Mouse (Mus musculus): ENCODE data around the gene Stum. TPM values are rescaled to one million over a fixed set of nuclear protein-coding genes. Genes with fewer than 3 reads are reported as not detected.
"Not testable (repeated sequence)": the region's sequence is repeated elsewhere in the genome, so short reads cannot be mapped to it uniquely, and the experiment has no call there.

Gene Stum
- polyA plus RNA-seq, 1 experiment from 2014 or later = 3.1 TPM

DNA sequence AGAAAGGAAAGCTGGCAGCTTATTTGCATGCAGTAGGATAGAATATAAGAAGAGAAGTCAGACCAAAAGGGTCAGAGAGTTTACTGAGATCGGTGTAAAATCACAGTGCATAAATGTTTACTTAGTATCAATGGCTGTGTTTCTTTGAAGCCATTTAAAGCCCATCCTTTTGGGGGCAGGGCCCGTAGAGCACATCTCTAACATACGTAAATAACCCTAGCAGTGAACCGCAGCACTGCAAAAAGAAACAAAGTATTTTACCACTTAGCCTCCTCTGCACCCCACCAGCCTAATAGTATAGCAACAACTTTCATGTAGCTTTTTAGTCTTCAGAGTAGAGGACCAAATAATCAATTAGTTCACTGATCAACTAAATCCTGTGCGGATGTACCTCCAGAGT lies 85.6 kb downstream of the Stum start:
- H3K27me3 ChIP-seq (ENCODE audit: insufficient read depth, poor library complexity, severe bottlenecking) = no peaks in the 10 kb centered on the region
- DNase-seq (ENCODE audit: low spot score) = no peak
- no peaks in the 10 kb centered on the region for H3K36me3 ChIP-seq
- no peak overlapping the region for H3K4me3 ChIP-seq
- H3K4me1 ChIP-seq (replicated peaks) = 0 out of 2 replicates have a peak, but pooled peaks cover 3% of the 10 kb centered on the region
- H3K27ac ChIP-seq = no peak overlapping the region
- WGBS = 70% methylated on average over 5 of the region's 5 CpGs
- H3K9me3 ChIP-seq = no peaks in the 10 kb centered on the region

- 96% methylated on average over 12 of the region's 12 CpGs for WGBS
- no peak for DNase-seq (ENCODE audit: low spot score)
Measured at GRCm38 (mm10) chr1:180393873-180394272, 89.4 kb downstream of the Stum start.

GRCm38 (mm10) chr1:180393017-180393797 lies 90.1 kb downstream of the Stum start:
- Histone ChIP-seq H3K27ac (no peak overlapping the region), H3K27me3 (ENCODE audit: insufficient read depth, poor library complexity, severe bottlenecking) (no peaks in the 10 kb centered on the region), H3K4me3 (no peak overlapping the region), H3K4me1 (replicated peaks) (peaks cover 6% of the 10 kb centered on the region), H3K36me3 (no peaks in the 10 kb centered on the region), H3K9me3 (no peaks in the 10 kb centered on the region)
- WGBS = 86% methylated on average over 9 of the region's 9 CpGs
- DNase-seq (ENCODE audit: low spot score) = no peak

More at GRCm38 (mm10) chr1:180393873-180394272, 89.4 kb downstream of the Stum start:
- H3K27ac ChIP-seq = no peak overlapping the region
- H3K36me3 ChIP-seq = no peaks in the 10 kb centered on the region
- H3K4me1 ChIP-seq (replicated peaks) = no peaks in the 10 kb centered on the region
- H3K4me3 ChIP-seq = no peak overlapping the region
- no peaks in the 10 kb centered on the region for H3K9me3 ChIP-seq
- H3K27me3 ChIP-seq (ENCODE audit: insufficient read depth, poor library complexity, severe bottlenecking) = no peaks in the 10 kb centered on the region

- Histone ChIP-seq H3K4me3 (no peak overlapping the region), H3K4me1 (replicated peaks) (peaks cover 14% of the 10 kb centered on the region), H3K36me3 (no peaks in the 10 kb centered on the region), H3K27ac (no peak overlapping the region), H3K27me3 (ENCODE audit: insufficient read depth, poor library complexity, severe bottlenecking) (no peaks in the 10 kb centered on the region), H3K9me3 (no peaks in the 10 kb centered on the region)
- 90% methylated on average over 5 of the region's 5 CpGs for WGBS
- no peak for DNase-seq (ENCODE audit: low spot score)
Measured at GRCm38 (mm10) chr1:180392137-180392798, 91.0 kb downstream of the Stum start.

DNA sequence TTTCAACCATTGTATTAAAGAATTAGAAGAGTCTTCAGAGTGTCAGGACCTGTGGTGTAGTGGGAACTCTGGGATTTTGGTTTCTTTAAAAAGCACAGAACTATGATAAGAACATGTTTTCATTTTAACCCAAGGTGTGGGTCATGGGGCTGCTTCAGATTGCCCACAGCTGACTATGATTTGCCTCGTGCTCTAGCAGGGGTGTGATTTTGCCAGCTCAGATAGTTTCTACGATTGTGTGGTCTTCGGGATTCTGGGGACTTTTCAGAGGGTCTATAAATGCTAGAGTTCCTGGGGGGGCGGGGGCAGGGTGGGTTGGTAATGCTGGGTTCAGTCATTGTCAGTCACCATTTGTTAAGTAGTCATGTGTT lies 91.7 kb downstream of the Stum start:
- Histone ChIP-seq H3K4me3 (no peak overlapping the region), H3K9me3 (no peaks in the 10 kb centered on the region), H3K27ac (no peak overlapping the region), H3K36me3 (no peaks in the 10 kb centered on the region), H3K4me1 (replicated peaks) (peaks cover 18% of the 10 kb centered on the region), H3K27me3 (ENCODE audit: insufficient read depth, poor library complexity, severe bottlenecking) (no peaks in the 10 kb centered on the region)
- 89% methylated on average over 4 of the region's 4 CpGs for WGBS
- no peak for DNase-seq (ENCODE audit: low spot score)

- Histone ChIP-seq H3K4me1 (replicated peaks) (peaks cover 22% of the 10 kb centered on the region), H3K9me3 (no peaks in the 10 kb centered on the region), H3K4me3 (no peak overlapping the region), H3K27ac (no peak overlapping the region), H3K27me3 (ENCODE audit: insufficient read depth, poor library complexity, severe bottlenecking) (no peaks in the 10 kb centered on the region), H3K36me3 (no peaks in the 10 kb centered on the region)
- no peak for DNase-seq (ENCODE audit: low spot score)
- WGBS = 80% methylated on average over 10 of the region's 10 CpGs
Measured at GRCm38 (mm10) chr1:180390746-180391574, 92.3 kb downstream of the Stum start.

DNA sequence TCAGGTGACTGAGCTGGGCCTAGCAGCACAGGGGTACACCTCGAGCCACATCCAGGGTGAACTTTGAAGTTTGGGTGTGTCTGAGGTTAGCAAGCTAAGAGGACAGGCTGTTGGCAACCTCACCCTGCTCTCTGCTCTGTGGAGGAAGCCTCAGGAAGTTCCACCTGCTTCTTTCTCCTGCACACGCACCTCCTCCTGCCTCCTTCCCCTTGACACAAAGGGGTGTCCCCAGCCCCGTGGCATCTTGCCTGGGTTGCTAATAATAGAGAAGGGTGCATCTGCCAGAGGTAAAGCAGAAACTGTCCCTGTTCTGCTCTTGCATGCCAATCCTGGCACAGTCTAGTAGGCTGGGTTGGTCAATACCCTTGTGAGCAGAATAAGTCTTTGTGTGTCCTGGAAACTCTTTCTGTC lies 93.0 kb downstream of the Stum start:
- H3K4me1 ChIP-seq (replicated peaks) = peaks cover 22% of the 10 kb centered on the region
- H3K4me3 ChIP-seq = no peak overlapping the region
- 0 out of 2 replicates have a peak overlapping the region, but pooled peaks have one; percentile 5 for H3K27ac ChIP-seq
- no peaks in the 10 kb centered on the region for H3K36me3 ChIP-seq
- DNase-seq (ENCODE audit: low spot score) = no peak
- no peaks in the 10 kb centered on the region for H3K9me3 ChIP-seq
- WGBS = 78% methylated on average over 3 of the region's 3 CpGs
- H3K27me3 ChIP-seq (ENCODE audit: insufficient read depth, poor library complexity, severe bottlenecking) = no peaks in the 10 kb centered on the region

DNA sequence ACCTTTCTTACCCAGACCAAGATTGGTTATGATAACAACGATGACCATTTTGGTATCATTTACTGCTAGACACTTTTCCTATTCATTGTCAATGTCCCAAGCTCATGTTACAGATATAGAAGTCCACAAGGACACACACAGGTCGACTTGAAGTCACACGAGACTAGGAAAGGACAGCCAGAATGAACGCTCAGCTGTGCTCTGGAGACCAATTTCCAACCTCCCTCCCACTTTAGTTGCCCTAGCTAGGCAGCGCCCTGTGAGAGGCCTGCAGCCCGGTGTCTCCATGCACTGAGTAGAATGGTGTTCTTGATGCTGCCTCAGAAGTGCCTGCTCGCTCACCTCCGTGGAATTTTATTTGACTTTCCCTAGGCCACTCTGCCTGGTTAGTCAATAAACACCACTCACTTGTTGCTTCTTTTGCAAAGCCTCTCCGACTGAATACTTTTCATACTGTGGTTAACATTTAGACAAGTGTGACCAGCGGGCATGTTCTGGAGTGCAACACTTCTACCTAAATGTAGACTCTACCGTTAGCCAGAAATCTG lies 94.0 kb downstream of the Stum start:
- not testable (repeated sequence) for DNase-seq (ENCODE audit: low spot score)

GRCm38 (mm10) chr1:180388481-180388880 lies 94.8 kb downstream of the Stum start:
- Histone ChIP-seq H3K27me3 (ENCODE audit: insufficient read depth, poor library complexity, severe bottlenecking) (no peaks in the 10 kb centered on the region), H3K4me1 (replicated peaks) (peaks cover 25% of the 10 kb centered on the region), H3K27ac (peak overlapping the region; percentile 1; the same call in 1 of the 2 replicates), H3K36me3 (no peaks in the 10 kb centered on the region), H3K9me3 (no peaks in the 10 kb centered on the region), H3K4me3 (no peak overlapping the region)
- DNase-seq (ENCODE audit: low spot score) = no peak
- WGBS = 64% methylated on average over 1 of the region's 1 CpGs

More for the DNA sequence above, 94.0 kb downstream of the Stum start:
- not testable (repeated sequence) for H3K27ac ChIP-seq; H3K4me3 ChIP-seq; H3K9me3 ChIP-seq; H3K27me3 ChIP-seq (ENCODE audit: insufficient read depth, poor library complexity, severe bottlenecking); H3K36me3 ChIP-seq
- peaks cover 25% of the 10 kb centered on the region for H3K4me1 ChIP-seq (replicated peaks)
- 86% methylated on average over 11 of the region's 11 CpGs for WGBS

DNA sequence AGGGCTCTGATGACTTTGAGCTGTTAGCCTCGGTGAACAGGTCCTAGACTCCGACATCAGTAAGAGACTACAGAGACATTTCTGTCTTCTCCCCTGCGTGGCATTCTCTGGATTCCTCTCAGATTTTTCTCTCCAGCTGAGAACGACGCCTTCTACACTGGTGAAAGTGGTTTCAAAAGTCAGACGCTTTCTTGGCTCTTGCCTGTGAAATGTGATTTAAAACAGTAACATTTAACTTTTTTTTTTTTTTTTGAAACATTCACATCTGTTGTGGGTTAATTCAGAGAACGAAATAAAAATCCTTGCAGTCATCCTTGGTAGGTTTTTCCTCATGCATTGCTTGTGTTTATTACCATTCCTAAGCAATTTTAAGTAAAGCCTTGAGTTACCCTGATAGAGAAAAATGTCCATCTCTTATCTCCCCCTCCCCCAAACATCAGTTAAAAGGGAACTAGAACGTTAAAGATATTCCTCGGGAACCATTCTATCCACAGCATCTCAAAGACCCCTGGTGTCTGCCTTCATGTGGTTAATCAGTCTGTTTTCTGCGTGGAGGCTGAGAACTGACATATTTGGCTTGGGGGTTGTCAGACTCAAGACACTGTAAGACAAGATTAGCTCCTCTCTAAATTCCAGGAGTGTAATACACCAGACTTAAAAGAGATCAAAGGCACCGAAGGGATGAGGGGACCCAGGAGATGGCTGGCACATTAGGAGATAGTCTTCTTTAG lies 95.4 kb downstream of the Stum start:
- Histone ChIP-seq H3K27ac (peak overlapping the region; percentile 67), H3K4me1 (replicated peaks) (peaks cover 25% of the 10 kb centered on the region), H3K27me3 (ENCODE audit: insufficient read depth, poor library complexity, severe bottlenecking) (no peaks in the 10 kb centered on the region), H3K4me3 (peak overlapping the region; percentile 56), H3K36me3 (no peaks in the 10 kb centered on the region), H3K9me3 (no peaks in the 10 kb centered on the region)
- DNase-seq (ENCODE audit: low spot score) = no peak
- WGBS = 24% methylated on average over 11 of the region's 11 CpGs

GRCm38 (mm10) chr1:180386951-180387749 lies 96.2 kb downstream of the Stum start:
- no peaks in the 10 kb centered on the region for H3K9me3 ChIP-seq
- no peaks in the 10 kb centered on the region for H3K27me3 ChIP-seq (ENCODE audit: insufficient read depth, poor library complexity, severe bottlenecking)
- H3K36me3 ChIP-seq = no peaks in the 10 kb centered on the region
- H3K4me1 ChIP-seq (replicated peaks) = peaks cover 31% of the 10 kb centered on the region
- peak overlapping the region; percentile 56 for H3K4me3 ChIP-seq
- DNase-seq (ENCODE audit: low spot score) = peak; percentile 99
- peak overlapping the region; percentile 87 for H3K27ac ChIP-seq
- WGBS = 2% methylated on average over 27 of the region's 27 CpGs
